Mouse (Mus musculus) stomach, postnatal 0 days (tissue): ENCODE results near the gene Mrpl19.

Source experiments
- CTCF ChIP-seq: IDR thresholded peaks from 2 replicates; pipeline ENCODE4 v1.5.1; 2016; ENCODE audit warnings: antibody characterized with exemption, low read depth, mild to moderate bottlenecking, moderate library complexity
- EP300 ChIP-seq: optimal IDR thresholded peaks from 2 replicates; pipeline ENCODE3; 2016; ENCODE audit warnings: antibody characterized with exemption

GRCm38 (mm10) chr6:82012392-82012791 lies 46.6 kb upstream of the Mrpl19 start:
- TF ChIP-seq CTCF (no peak), EP300 (no peak)
